Mouse (Mus musculus) embryo, embryonic 11 days (tissue): ENCODE data around the gene Phc2.

Experiments used
- DNase-seq: peaks from one replicate; pipeline ENCODE4 v3.0.0-alpha.2; 2015

Gene Phc2

DNA sequence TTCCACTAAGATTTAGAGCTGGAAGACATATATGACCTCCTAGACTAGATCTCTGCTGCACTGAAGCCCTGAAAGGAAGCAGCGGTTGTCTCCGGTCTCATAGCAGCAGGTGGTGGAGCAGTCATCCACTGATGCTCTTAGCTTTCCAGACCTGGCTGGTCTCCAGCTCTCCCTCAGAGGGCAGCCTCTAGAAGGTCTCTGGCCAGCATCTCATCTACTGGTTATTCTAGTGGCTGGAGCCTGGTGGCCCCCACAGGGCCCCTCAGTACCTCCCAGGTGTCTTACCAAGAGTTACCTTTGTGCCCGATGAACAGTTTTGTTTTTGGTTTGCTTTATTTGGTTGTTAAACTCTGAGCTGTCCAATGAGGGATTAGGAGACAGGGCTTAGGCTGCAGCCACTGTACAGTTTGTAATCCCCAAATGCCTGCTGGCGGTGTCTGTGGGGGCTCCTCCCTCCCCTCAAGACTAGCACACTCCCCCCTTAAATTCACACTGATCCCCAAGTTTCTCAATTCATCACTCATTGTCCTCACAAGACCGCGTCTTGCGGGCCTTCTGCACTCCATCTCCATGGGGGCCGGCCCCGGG is 66.7 kb downstream of the Phc2 start:
- DNase-seq: no peak

GRCm38 (mm10) chr4:128721761-128722160 is 67.3 kb downstream of the Phc2 start:
- no peak for DNase-seq

- no peak for DNase-seq
These were observed 68.4 kb downstream of the Phc2 start for GRCm38 (mm10) chr4:128722932-128723331.

GRCm38 (mm10) chr4:128723431-128723830 is 68.9 kb downstream of the Phc2 start:
- DNase-seq: no peak

- no peak for DNase-seq
These were observed 69.6 kb downstream of the Phc2 start for GRCm38 (mm10) chr4:128724059-128724458.

- DNase-seq: peak; percentile 94
These were observed 72.7 kb downstream of the Phc2 start for GRCm38 (mm10) chr4:128727019-128727720.

GRCm38 (mm10) chr4:128727721-128728430 is 73.4 kb downstream of the Phc2 start:
- peak; percentile 68 for DNase-seq

GRCm38 (mm10) chr4:128728431-128728851 is 73.9 kb downstream of the Phc2 start:
- DNase-seq: no peak

DNA sequence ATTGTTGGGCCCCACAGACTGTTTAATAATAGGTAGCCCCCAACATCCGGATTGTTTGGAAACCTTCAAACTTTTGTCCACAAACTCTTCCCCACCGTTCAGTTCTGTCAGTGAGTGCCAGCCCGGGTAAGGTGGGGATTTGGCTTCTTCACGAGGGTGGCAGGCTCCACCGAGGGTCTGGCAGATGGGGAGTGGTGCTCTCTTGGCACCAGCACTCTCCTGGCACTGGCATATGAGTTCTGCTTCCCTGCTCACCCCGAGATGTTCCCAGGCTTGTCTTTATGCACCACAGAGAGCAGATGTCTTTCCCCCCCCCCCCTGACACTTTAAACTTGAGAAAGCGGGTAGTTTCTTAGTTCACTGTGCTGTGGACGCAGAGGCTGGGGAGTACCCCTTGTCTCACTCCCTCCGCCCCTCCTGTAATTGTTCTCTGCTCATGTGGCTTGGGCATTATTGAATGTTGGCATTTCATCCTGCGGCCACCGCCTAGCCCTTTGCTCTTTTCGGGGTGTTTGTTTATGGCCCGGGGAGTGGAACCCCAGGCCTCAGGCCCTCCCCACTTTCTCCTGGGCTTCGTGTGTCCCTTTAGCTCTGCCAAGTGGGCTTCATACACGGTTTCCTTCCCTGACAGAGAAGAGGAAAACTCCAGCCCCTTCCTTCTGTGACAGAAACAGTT is 74.7 kb downstream of the Phc2 start:
- no peak for DNase-seq

DNA sequence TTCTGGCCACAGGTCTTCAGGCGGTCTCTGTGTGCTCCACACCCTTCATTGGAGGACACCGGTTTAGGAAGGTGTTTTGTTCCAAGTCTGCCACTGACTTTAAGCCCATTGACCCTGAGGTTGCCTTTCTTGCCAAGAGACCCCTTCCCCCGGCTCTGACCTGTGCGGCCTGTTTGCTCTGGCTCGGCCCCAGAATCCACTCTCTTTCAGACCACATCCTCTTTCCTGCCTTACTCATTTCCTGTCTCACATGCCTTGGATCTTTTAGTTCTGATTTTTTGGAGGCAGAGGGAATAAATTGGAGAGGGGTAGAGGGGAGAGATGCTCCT is 75.2 kb downstream of the Phc2 start:
- no peak for DNase-seq

GRCm38 (mm10) chr4:128730271-128730670 is 75.8 kb downstream of the Phc2 start:
- DNase-seq: no peak

- no peak for DNase-seq
These were observed 78.3 kb downstream of the Phc2 start for GRCm38 (mm10) chr4:128732794-128733193.

DNA sequence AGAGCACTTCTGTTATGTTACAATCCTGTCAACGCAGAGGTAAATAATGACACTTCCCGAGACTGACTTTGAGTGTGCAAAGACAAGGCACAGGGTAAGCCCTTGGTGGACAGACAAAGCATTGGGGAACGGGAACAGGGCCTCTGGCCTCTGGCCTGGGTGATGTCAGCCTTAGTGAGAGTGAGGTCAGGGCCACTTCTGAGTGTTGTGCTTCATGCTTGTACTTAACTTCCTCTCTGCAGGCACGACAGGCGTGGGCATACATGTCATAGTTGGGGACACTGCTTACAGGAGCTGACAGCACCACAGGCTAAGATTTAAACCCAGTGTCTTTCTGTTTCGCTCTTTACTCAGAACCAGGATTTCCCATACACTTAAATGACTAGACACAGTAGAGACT is 79.0 kb downstream of the Phc2 start:
- DNase-seq: no peak

DNA sequence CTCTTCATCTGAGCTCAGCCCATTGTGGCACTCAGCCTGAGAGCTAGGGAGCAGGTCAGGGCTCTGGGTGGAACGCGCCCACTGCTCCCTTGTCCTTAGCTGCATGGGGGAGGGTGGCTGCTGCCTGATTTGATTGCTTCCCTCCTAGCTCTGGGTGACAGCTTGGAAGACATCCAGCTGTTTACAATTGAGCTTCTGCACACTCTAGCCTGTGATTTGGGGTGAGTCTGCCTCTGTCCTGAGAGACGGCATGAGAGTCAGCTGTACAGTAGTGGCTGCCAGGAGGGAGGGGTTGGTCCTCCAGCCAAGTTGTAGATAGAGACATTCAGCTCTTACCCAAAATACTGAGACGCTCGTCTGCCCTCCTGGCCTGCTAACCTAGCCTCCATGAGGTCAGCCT is 79.7 kb downstream of the Phc2 start:
- DNase-seq: no peak

GRCm38 (mm10) chr4:128734721-128735671 is 80.5 kb downstream of the Phc2 start:
- DNase-seq: no peak

DNA sequence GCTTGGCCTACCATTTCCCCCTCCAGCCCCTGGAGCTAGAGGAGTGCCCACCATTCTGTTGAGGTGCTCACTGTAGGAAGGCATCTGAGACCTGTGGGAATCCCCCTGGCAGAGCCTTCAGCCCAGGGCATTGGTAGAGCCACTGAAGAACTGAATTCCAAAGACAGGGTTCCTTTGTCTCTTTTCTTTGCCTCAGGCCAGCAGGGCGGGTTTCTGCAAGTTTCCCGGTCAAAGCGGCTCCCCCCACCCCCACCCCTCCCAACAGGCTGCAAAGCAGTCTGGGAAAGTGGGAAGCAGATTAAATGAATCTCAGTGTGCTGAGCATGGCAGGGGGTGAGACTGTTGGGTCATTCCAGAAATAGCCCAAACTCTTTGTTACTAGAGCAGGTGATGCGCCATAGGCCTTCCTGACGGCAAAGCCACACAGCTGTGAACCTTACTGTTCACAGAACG is 82.7 kb downstream of the Phc2 start:
- peak; percentile 77 for DNase-seq

DNA sequence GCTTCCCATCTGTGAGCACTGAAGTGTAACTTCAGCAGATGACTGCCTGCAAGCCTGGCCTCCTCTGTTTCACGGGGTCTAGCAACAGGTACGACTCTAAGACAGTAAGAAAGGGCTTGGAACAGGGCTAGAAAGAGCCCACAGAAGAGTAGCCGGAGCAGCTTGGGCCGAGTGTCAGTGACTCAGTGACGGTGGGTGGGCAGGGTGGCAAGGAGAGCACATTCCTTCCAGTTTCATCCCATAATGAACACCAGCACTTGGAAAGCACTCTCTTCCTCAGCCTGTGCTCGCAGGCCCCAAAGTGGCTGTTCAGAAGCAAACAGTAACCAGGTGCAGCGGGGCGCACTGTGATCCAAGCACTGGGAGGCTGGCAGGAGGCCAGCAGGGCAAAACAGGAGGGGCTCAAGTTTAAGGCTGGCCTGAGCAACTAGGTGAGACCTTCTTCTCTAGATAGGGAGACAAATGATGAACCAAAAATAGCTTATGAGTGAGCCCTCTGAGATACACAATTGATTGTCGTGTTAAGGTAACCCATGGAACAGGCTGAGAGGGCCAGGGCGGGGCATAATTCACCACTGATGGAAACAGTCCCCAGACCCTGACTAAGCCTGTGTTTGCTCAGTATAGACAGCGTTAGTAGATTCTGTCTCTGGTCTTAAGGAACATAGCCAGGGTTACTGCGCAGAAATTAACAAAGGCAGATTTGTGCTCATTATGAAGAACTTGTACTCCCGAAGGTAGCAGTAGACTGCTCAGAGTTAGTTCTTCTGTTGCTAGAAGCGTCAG is 83.5 kb downstream of the Phc2 start:
- DNase-seq: no peak

GRCm38 (mm10) chr4:128740878-128741277 is 86.4 kb downstream of the Phc2 start:
- no peak for DNase-seq

GRCm38 (mm10) chr4:128741906-128742305 is 87.4 kb downstream of the Phc2 start:
- no peak for DNase-seq

GRCm38 (mm10) chr4:128742379-128742970 is 88.0 kb downstream of the Phc2 start:
- DNase-seq: no peak

- no peak for DNase-seq
These were observed 88.6 kb downstream of the Phc2 start for GRCm38 (mm10) chr4:128743031-128743626.
